Mouse (Mus musculus): Measurements from ENCODE around the gene Ap4b1.

GRCm38 (mm10) chr3:103790346-103791145, 18.8 kb upstream of the Ap4b1 start:
- TF ChIP-seq HCFC1 (IDR thresholded peaks at IDR 0.05; ENCODE audit: borderline replicate concordance, insufficient read depth, low read length) (no peak), CHD2 (IDR thresholded peaks at IDR 0.05; ENCODE audit: low read depth, low read length) (no peak), ZC3H11A (IDR thresholded peaks at IDR 0.05; ENCODE audit: borderline replicate concordance, low read depth, low read length) (no peak), MAFK (IDR thresholded peaks at IDR 0.05; ENCODE audit: insufficient read depth, low read depth, low read length) (no peak), ZNF384 (IDR thresholded peaks at IDR 0.05; ENCODE audit: low read depth, low read length) (no peak)

All from ES-E14 (cell line).